Mouse (Mus musculus): ENCODE measurements around the gene Cdc25a.

DNA sequence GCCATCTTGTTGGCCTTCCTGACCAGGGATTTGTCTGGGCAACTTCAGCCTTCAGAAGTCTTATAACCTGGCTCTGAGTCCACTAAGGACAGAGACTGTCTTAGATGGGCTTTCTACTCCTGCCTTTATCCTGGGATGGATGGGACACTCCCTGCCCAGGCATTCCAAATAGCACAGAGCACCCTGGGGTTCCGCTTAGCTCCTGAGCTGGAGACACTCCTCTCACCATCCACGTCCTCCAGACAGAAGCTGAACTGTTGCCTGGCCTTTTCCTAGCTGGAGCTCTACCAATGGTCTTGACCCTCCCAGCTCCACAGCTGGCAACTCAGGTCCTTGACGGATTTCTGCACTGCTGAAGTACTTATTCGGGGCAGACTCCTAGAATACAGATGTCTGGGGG is 26.9 kb downstream of the Cdc25a start:
- no peak for TF ChIP-seq POLR2A (IDR thresholded peaks at IDR 0.05; ENCODE audit: low read depth, low read length)
- TF ChIP-seq CTCF (conservative IDR thresholded peaks at IDR 0.05; ENCODE audit: insufficient read depth, insufficient read length, low read depth, low read length), result no peak

Measured in kidney, adult 2 months (tissue).